Mouse (Mus musculus): Measurements from ENCODE around the gene Hist1h3e.

Gene Hist1h3e

DNA sequence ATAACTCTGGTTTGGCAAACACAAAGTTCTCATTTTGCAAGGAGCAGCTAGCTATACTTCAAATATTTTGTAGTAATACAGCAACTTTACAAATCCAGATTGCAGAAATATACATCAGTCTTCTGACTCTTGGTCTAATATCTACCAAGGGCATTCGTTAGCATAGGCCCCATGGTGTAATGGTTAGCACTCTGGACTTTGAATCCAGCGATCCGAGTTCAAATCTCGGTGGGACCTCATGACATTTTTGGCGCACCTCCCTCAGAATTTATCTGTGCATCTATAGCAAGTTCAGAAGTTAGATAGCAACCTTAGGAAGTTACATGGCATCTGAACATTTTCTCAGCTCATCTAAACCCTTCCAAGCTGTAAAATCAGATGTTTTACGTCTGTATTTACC is 43.3 kb downstream of the Hist1h3e start:
- DNase-seq (ENCODE audit: low spot score in 2 of 2), result peak; percentile 50 to 83

GRCm38 (mm10) chr13:23518295-23518603 is 43.9 kb downstream of the Hist1h3e start:
- DNase-seq (ENCODE audit: low spot score in 2 of 2), result no peak

- DNase-seq (ENCODE audit: low spot score in 2 of 2), result peak; percentile 83 to 94
These were observed 44.4 kb downstream of the Hist1h3e start for GRCm38 (mm10) chr13:23517603-23518294.

DNA sequence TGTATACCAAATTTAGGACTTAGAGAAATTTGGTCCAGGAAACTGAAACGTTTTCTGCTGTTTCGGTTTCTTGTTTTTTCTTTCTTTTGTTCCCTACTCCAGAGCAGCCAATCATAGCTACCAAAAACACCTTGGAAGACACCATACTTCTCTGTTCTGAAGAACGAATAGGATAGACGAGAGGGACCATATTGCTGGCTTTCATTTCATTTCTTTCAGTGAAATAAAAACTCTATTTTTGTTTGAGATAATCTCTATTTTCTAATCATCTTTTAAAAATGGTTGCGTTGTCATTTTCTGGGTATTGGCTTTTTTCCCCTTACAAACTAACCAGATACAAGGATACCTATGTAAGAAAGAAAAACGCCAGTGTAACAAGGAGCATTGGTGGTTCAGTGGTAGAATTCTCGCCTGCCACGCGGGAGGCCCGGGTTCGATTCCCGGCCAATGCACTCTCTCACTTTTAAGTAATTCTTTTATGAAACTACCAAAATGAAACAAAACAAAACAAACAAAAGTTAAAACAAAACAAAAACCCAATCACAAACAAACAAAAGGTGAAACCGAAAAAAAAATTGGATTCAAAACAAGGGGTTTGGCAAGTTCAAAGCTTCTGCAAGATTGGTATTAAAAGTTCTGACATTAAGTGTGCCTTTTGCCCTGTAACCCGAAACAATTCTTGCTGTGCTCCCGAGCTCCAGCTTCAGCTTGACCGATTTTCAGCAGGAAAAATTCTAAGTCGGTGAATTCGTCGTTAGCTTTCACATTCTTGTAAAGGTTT is 45.2 kb downstream of the Hist1h3e start:
- peak in 1 of 2 experiments; percentile 70 for DNase-seq (ENCODE audit: low spot score in 2 of 2)

- DNase-seq (ENCODE audit: low spot score in 2 of 2), result no peak
These were observed 46.1 kb downstream of the Hist1h3e start for GRCm38 (mm10) chr13:23515826-23516620.

DNA sequence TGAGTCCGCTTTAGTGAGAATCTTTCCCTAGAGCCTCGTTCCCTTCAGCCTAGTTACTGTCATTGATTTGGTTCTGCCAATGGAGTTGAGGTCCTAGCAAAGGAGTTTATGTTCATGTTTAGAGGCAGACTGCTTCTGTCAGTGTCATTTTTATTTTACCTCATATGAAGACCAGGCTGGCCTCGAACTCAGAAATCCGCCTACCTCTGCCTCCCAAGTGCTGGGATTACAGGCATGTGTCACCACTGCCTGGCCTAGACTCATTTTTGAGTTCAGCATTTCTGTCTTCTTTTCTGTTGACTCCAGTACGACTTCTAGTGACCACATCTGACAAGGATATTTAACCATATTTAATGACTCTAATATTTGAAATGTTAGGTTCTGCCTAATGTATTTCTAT is 46.9 kb downstream of the Hist1h3e start:
- DNase-seq (ENCODE audit: low spot score in 2 of 2), result no peak

GRCm38 (mm10) chr13:23513517-23513916 is 48.7 kb downstream of the Hist1h3e start:
- DNase-seq (ENCODE audit: low spot score in 2 of 2), result no peak
